Comparison of ENCODE assay signal across 33 mouse cellular contexts in the genomic region with DNA sequence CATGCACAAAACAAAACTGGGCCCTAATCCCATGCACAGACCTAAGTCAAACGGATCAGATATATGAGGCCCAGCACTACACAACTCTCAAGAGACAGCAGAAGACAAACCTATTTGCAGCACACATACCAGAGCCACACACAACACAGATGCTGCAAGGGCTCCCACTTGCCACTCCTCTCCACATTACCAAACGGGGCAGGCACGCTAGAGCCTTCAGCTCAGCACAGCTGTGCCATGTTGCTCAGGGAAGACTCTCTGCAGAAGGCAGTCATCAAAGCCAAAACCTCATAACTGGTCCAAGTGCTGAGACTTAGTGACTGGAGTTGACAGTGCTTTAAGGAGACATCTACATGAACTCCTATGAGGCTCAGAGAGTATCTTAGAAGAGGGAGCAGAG.
DNase-seq lines count a peak whose midpoint lies in the region; ATAC-seq and TF ChIP-seq lines count a peak whose summit lies in the region.
"Had no signal": no experiment of that assay in that cellular context is flagged by ENCODE, and none has a peak within 500 bp of the region (broad histone marks: within the 10 kb centered on the region; RNA-seq: fewer than 3 reads in every experiment).

No protein-coding gene starts in this region.

- no peak for TF ChIP-seq POLR2A in limb, embryonic 14.5 days (IDR thresholded peaks at IDR 0.05; ENCODE audit: borderline replicate concordance, extremely low read depth, insufficient read depth, insufficient read length)

- no peak overlapping the region for H3K27ac ChIP-seq in limb, embryonic 14.5 days (replicated peaks; ENCODE audit: low read depth, low read length)
- H3K27ac ChIP-seq: embryonic facial prominence, embryonic 15.5 days; forebrain, embryonic 12.5 days; heart, embryonic 13.5 days; hindbrain, embryonic 10.5 days; hindbrain, embryonic 15.5 days; left cerebral cortex, adult 2 months; liver, embryonic 14.5 days; neural tube, embryonic 12.5 days had no signal

- no peak overlapping the region for H3K4me2 ChIP-seq in limb, embryonic 14.5 days (replicated peaks; ENCODE audit: low read depth, low read length, severe bottlenecking)
- H3K4me2 ChIP-seq: embryonic facial prominence, embryonic 15.5 days; forebrain, embryonic 12.5 days; heart, embryonic 13.5 days; hindbrain, embryonic 15.5 days; midbrain, embryonic 11.5 days; neural tube, embryonic 12.5 days had no signal

- peak; percentile 80 for DNase-seq in heart, adult 11 months
- no peak for DNase-seq in heart, postnatal 4 days
- DNase-seq in thymus, postnatal 36 days: peak; percentile 4 to 14
- no peak for DNase-seq in thymus, postnatal 0 days (ENCODE audit: low spot score)
- no peak for DNase-seq in limb, embryonic 14.5 days (ENCODE audit: low spot score)
- no peak for DNase-seq in kidney, postnatal 4 days
- DNase-seq in left cerebral cortex, postnatal 4 days: no peak
- DNase-seq: adrenal gland, adult 2 months; adrenal gland, postnatal 36 days; B cell, adult 2 months; cerebellum, adult 9-10 months; cerebellum, postnatal 36 days; forebrain, postnatal 0 days; gastrocnemius, postnatal 25 days; heart, postnatal 10 days; kidney, adult 11 months; kidney, postnatal 14 days; liver; lung, adult 2 months; lung, postnatal 14 days; right cerebral cortex, adult 18-20 months; spleen, adult 18-20 months had no signal

- no peaks in the 10 kb centered on the region for H3K27me3 ChIP-seq in limb, embryonic 14.5 days (ENCODE audit: control insufficient read depth, insufficient read depth, low read length)
- H3K27me3 ChIP-seq: embryonic facial prominence, embryonic 15.5 days; forebrain, embryonic 12.5 days; heart, embryonic 13.5 days; hindbrain, embryonic 15.5 days; neural tube, embryonic 12.5 days had no signal

- H3K9ac ChIP-seq in limb, embryonic 14.5 days (ENCODE audit: low read depth, low read length, severe bottlenecking): no peak overlapping the region
- H3K9ac ChIP-seq: embryonic facial prominence, embryonic 15.5 days; forebrain, embryonic 12.5 days; forebrain, postnatal 0 days; heart, embryonic 13.5 days; hindbrain, embryonic 15.5 days; liver, embryonic 14.5 days; neural tube, embryonic 12.5 days had no signal

- intact Hi-C loops in left cerebral cortex, postnatal 4 days (cut with DNase I): no loop called here

- WGBS in limb, embryonic 14.5 days: 64% methylated on average over 3 of the region's 3 CpGs

- 0 out of 2 replicates have a peak, but pooled peaks have one; percentile 44 for ATAC-seq in limb, embryonic 14.5 days (ENCODE audit: low FRiP score, low read depth)
- ATAC-seq: forebrain, postnatal 0 days; inflammation-experienced regulatory T-cells, adult 6 months; midbrain, embryonic 16.5 days had no signal

- no peaks in the 10 kb centered on the region for H3K9me3 ChIP-seq in limb, embryonic 14.5 days (ENCODE audit: control insufficient read depth, low read length)
- H3K9me3 ChIP-seq: embryonic facial prominence, embryonic 15.5 days; forebrain, embryonic 12.5 days; heart, embryonic 13.5 days; hindbrain, embryonic 10.5 days; hindbrain, embryonic 15.5 days; neural tube, embryonic 12.5 days had no signal

- no peaks in the 10 kb centered on the region for H3K36me3 ChIP-seq in limb, embryonic 14.5 days (ENCODE audit: control insufficient read depth, insufficient read depth, low read length)
- H3K36me3 ChIP-seq: embryonic facial prominence, embryonic 15.5 days; forebrain, embryonic 12.5 days; hindbrain, embryonic 15.5 days; neural tube, embryonic 12.5 days had no signal

- no peak overlapping the region for H3K4me3 ChIP-seq in limb, embryonic 14.5 days (replicated peaks; ENCODE audit: low read length)
- H3K4me3 ChIP-seq: embryonic facial prominence, embryonic 15.5 days; forebrain, embryonic 12.5 days; heart, embryonic 13.5 days; hindbrain, embryonic 10.5 days; hindbrain, embryonic 15.5 days; left cerebral cortex, adult 2 months; neural tube, embryonic 12.5 days had no signal

- H3K4me1 ChIP-seq in limb, embryonic 14.5 days (ENCODE audit: control insufficient read depth, insufficient read depth, low read length): peaks cover 12% of the 10 kb centered on the region

Comparison
In these comparisons a context has a peak if more than half of its experiments do, and no peak if none do; other contexts are left out.
1. DNase-seq: peak in heart, adult 11 months (single experiment) and thymus, postnatal 36 days (2 of 2); none in heart, postnatal 4 days (single experiment), thymus, postnatal 0 days (single experiment), limb, embryonic 14.5 days (single experiment), kidney, postnatal 4 days (0 of 2) and left cerebral cortex, postnatal 4 days (single experiment).